Mouse (Mus musculus) frontal cortex, postnatal 14 days (tissue): Measurements from ENCODE around the gene Tdpoz4.
"Not testable (repeated sequence)": the region's sequence is repeated elsewhere in the genome, so short reads cannot be mapped to it uniquely, and the experiment has no call there.

Source experiments
- DNase-seq, 2 experiments: peaks; one replicate each; pipeline ENCODE4 v3.0.0; 2022; ENCODE audit warnings: low spot score in 2 of 2

Gene Tdpoz4

GRCm38 (mm10) chr3:93796098-93796497, at the start of gene Tdpoz4:
Gene Tdpoz4, plus strand, starts transcription at chr3:93796398.
- not testable (repeated sequence) for DNase-seq

DNA sequence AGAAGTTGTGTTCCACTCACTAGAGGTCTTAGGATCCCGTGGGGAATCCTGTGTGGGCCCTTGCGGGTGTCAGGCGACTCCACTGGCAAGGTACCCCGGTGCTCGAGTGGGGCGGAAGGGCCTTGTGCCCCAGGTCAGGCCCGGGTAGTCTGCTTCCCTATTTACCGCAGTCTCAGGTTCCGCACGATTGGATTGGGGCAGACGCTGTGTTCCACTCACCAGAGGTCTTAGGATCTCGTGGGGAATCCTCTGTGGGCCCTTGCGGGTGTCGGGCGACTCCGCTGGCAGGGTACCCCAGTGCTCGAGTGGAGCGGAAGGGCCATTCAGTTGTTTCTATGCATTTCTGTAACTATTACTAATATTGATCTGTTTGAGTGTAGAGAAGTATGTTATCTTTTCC, 42.2 kb upstream of the Tdpoz4 start:
- DNase-seq, result not testable (repeated sequence)

GRCm38 (mm10) chr3:93772700-93773099, 23.5 kb upstream of the Tdpoz4 start, which contains the start of gene Gm5773:
Gene Gm5773, plus strand, starts transcription at chr3:93773000.
- DNase-seq, result not testable (repeated sequence)

DNA sequence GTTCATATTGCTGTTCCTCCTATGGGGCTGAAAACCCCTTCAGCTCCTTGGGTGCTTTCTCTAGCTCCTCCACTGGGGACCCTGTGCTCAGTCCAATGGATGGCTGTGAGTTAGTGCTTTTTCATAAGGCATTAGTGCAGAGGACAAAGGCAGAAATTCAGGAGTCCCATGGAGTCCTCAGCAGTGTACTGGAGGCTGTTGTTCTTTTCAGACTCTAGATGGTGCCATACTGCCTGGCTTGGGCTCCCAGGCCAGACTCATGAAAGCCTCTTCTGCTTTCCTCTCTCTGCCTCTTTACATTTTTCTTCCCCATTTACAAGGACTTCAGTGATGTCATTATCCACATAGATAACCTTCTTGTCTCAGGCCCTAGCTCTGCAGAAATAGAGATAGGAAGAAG, 17.1 kb downstream of the Tdpoz4 start:
- not testable (repeated sequence) for DNase-seq

GRCm38 (mm10) chr3:93825720-93826119, 29.5 kb downstream of the Tdpoz4 start, which contains the start of gene Tdpoz3:
Gene Tdpoz3, plus strand, starts transcription at chr3:93826020.
- DNase-seq, result not testable (repeated sequence)
